Mouse (Mus musculus) brown adipose tissue, adult 24 weeks (tissue): Measurements from ENCODE around the gene Jaml. TPM values are rescaled to one million over a fixed set of nuclear protein-coding genes. Genes with fewer than 3 reads are reported as not detected.

Experiments used
- H3K27ac ChIP-seq: fragments of 200-500 bp; replicated peaks from 2 replicates; pipeline ENCODE4 v1.5.1; 2012; ENCODE audit warnings: low read depth, mild to moderate bottlenecking, low read length
- H3K4me1 ChIP-seq: fragments of 200-500 bp; 2 replicates; pipeline ENCODE4 v1.6.1; 2012; ENCODE audit warnings: low read length, mixed read lengths; ENCODE audit not compliant: control insufficient read depth, insufficient read depth, insufficient read length
- H3K4me3 ChIP-seq: fragments of 200-500 bp; 2 replicates; pipeline ENCODE4 v1.5.1; 2012; ENCODE audit warnings: low read depth, mild to moderate bottlenecking, low read length, moderate library complexity; ENCODE audit not compliant: insufficient read depth
- polyA plus RNA-seq: library from polyadenylated mRNA; stranded (reverse); fragments of >200 nt; gene quantifications from 2 replicates; pipeline ENCODE4 v1.2.4, GENCODE M21; 2012; ENCODE audit not compliant: missing spikeins, insufficient read depth, insufficient read length

Jaml gene
- polyA plus RNA-seq, 1 experiment = not detected

DNA sequence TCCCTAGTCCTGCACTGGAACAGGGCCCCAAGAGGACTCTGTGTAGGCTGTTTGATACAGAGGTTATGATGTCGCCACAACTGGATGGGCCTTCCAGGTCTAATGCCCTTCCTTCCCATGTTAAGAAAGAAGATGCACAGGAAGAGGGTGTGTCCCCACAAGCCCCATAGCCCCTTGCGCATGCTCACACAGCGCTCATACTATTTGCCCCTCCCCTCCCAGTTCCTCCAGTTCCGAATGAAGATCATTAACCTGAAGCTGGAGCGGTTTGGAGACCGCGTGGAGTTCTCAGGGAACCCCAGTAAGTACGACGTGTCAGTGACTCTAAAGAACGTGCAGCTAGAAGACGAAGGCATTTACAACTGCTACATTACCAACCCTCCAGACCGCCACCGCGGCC lies 46.2 kb downstream of the Jaml start:
- Histone ChIP-seq H3K4me1 (no peaks in the 10 kb centered on the region), H3K27ac (no peak overlapping the region), H3K4me3 (no peak overlapping the region)

DNA sequence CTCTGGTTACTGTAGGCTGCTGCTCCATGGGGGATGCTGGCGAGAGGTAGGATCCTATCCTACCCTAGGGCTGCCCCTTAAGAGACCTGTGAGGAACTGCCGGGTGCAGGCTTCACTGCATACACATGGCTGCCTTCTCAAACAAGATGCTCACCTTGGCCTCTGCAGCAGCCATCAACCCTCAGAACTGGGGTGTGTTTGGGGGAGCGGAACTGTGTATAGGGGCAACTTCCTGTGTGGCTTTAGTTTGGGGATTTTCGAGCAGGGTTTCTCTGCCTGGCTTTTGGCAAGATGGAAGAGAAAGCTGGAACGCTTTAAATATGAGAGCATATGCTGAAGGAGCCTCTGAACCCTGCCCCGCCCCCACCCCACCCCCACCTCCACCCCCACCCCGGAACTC lies 48.0 kb downstream of the Jaml start:
- Histone ChIP-seq H3K27ac (no peak overlapping the region), H3K4me3 (no peak overlapping the region), H3K4me1 (no peaks in the 10 kb centered on the region)

DNA sequence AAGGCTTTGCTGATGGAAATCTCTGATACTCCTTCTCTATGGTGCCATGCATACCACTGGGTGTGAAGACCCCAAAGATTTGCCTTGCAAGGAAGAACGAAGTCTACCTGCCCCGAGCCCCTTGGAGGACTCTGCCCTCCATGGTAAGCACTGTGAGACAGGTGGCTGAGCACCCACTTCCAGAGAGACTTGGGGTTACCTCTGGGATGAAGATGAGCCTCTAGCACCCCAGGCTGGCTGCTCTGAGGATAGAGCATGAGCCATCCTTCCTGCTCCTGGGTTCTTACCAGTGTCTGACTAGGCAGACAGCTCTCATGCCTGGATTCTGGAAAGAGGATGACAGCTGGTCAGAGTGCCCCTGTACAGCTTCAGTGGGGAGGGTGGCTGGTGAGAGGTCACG lies 51.1 kb downstream of the Jaml start:
- Histone ChIP-seq H3K4me1 (no peaks in the 10 kb centered on the region), H3K4me3 (no peak overlapping the region), H3K27ac (no peak overlapping the region)

DNA sequence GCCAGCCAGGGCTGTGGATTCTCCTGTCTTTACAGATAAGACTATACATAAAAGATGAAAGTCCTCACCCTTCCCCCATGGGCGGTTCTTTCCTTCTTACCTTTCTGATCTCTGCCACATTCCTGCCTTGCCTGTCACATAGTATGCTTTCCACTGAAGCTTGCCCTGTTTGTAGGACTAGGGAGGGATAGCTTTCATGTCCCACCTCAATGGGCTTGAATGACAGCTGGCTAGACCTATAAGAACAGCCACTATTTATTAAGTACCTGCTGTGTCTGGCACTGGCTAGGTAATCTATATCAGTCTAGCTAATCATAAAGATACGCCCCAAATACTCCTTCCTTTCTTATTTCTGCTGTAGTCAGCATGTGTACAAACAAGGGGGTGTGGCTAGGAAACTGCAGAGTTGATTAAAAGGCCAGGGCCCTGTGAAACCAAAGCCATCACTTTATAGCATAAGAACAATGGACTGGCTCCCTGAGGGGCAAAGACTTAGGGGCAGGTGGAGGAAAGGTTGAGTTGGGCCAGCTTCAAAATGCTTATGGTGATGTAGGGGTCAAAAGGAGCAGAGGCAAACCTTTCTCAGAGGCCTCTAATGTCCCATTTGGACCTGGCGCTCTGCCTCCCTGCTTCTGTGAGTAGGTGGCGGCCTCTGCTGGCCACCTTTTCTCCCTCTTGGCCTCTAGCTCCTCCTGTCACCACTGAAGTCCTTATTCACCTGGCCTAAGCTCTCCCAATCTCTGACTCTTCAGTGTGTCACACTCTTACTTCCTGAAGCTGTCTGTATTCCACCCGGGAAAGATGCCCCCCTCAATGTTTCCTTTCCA lies 54.7 kb downstream of the Jaml start:
- Histone ChIP-seq H3K4me1 (no peaks in the 10 kb centered on the region), H3K4me3 (no peak overlapping the region), H3K27ac (no peak overlapping the region)

DNA sequence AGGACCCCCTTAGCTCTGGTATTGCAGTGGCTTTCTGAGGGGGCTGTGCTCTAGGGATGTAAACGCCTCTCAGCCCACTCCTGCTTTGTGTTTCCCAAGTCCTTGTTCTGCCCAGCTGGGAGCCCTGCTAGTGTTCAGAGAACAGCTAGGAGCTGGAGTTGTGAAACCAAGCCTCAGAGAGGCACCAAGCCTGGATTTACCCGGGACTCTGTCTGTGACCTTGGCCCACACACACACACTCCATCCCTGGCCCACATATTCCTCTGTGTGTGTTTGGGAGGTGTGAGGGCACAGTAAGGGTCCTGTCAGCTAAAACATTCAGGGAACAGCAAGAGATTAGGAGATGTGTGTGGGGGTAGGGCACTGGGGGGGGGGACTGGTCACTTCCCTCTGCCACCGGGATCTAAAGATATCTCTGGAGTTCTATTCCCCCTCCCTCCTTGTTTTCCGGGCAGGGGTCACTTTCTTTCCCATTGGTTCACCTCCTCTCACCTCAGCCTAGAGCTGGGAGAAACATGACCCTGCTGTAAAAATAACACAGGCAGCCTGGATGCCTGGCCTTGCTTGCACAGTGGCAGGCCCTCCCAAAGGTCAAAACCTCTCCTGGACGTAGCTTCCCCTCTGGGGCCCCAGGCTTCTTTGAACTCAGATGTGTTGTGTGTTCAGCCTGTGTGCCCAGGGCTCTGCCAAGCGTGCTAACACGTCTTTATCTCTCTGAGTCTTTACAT lies 57.6 kb downstream of the Jaml start:
- no peaks in the 10 kb centered on the region for H3K4me1 ChIP-seq
- no peak overlapping the region for H3K4me3 ChIP-seq
- no peak overlapping the region for H3K27ac ChIP-seq

DNA sequence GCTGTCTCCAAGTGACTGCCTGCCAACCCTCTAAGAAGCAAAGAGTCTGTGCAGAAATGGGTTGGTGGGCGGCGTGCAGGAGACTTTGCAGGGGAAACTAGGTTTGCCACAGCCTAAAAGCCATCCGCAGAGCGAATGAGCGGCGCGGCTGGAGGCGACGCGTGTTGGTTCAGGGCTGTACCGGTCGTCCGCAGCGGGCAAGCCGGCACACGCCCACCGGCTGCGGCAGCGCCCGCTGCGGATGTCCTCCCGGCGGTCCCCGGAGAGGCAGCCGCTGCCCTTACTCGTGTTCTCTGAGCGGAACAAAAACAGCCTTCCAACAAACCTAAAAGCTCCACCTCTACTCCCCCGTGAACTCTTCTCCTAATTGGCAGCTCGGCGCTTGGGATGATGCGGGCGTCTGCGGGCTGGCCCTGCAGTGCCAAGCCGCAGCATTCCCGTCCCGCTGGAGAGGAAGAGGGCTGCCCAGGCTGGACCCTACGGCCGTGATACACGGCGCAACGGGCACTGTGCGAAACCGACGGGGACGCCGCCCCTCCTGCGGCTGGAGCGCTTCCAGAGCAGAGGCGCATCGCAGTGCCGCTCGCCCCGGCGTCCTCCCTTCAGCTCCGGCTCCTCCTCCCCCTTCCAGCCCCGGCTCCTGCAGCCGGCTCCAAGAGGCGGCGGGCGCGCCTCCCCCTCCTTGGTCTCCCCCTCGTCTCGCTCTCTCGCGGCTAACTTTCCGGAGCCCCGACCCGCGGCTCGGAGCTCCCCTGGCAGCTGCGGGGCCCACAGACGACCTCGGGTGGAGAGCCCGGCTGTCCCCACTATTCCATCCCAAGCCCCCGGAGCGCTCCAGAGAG lies 59.4 kb downstream of the Jaml start, which contains the start of gene Scn4b:
Gene Scn4b (plus strand): TSS at position 205 of the 842 bp plus-strand sequence.
- no peaks in the 10 kb centered on the region for H3K4me1 ChIP-seq

DNA sequence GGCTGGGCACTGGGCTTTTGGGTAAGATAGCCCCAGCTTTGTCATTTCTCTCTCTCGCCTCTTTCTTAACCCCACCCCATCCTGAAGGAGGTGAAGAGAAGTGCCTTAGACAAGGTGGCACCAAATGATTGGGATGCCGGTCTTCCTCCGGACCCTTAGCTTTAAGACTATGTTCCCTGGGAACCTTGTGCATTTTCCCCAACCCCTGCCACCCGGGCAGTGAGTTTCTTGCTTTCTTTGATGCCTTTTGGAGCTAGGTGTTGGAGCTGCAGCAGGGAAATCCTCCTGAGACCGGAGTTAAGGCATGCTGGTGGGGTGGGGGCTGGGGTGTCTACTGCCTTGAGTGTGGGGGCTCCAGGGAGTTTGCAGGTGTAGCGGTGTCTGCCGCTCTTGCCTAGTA lies 60.1 kb downstream of the Jaml start:
- H3K27ac ChIP-seq = no peak overlapping the region
- peak overlapping the region; percentile 40; the same call in 1 of the 2 replicates for H3K4me3 ChIP-seq

More for the DNA sequence above, 59.4 kb downstream of the Jaml start, which contains the start of gene Scn4b:
- Histone ChIP-seq H3K4me3 (peak within 1 kb of the TSS; percentile 40), H3K27ac (no peak within 1 kb of the TSS)

DNA sequence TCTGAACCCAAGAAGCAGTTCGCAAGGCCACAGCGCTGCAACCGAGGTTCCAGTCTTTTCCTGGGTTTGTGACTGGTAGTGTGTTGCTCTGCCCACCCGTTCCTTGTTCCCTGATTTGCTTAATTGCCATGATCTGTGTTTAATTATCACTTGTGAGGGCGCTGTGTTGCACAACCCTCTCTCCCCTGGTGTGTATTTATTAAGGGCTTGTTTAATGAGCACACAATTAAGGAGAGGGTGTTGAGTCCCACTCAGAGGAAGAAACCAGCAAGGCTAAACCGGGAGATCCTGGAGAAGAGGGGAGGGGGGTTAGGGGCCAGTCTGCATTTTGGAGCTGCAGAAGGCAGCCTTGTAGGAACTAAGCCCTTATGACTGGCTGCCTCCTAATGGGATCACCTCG lies 62.0 kb downstream of the Jaml start:
- H3K4me3 ChIP-seq = no peak overlapping the region
- H3K4me1 ChIP-seq = no peaks in the 10 kb centered on the region
- H3K27ac ChIP-seq = no peak overlapping the region

More for the DNA sequence above, 60.1 kb downstream of the Jaml start:
- no peaks in the 10 kb centered on the region for H3K4me1 ChIP-seq

DNA sequence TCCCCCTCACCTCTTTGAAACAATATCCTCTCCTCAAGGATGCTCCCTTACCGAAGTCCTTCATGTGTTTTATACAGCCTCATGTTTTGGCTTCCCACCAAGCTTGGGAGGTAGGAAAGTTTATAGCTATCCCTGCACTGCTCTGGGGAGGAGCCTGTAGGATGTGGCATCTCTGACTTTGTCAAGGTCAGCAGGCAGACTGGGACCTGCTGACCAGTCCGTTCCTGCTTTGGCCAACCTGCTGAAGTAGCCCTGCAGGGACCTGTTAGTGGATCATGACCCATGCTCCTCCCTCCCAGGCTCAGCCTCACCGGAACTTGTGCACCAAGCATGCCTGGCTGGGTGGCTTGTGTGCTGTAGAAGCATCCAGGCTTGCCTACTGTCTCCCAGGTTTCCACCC lies 63.7 kb downstream of the Jaml start:
- no peak overlapping the region for H3K4me3 ChIP-seq
- H3K4me1 ChIP-seq = no peaks in the 10 kb centered on the region
- no peak overlapping the region for H3K27ac ChIP-seq

DNA sequence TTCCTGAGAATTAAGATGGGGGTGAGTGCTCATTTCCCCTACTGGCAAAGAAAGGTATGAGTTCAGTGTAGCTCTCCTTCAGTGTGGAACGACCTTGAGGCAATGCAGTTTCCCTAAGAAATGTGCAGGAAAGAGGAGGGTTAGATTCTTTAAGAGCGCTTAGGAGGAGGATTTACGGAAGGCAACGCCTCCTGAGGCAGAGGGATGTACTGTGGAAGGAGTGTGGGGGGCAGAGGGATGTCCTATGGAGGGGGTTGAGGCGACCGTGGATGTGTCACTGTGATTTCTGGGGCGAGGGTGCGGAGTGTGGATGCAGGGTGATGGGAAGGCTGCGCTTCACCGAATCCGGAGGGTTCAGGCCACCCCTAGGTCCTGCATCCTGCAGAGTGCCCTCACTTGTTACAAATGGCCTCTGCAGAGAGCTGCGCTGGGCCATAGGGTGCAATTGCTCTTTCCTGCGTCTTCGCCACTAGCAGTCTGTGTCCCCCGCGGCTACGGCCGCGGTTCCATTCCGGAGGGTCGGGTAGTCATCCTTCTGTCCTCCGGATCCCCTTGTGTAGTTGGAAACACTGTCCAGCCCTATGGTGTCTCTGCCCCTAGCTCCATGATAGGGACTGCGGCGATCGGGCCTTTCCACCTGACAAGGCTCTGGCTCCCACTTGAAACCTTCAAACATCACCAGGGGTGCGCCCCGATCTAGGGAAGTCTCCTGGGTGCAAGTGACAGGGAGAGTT lies 66.7 kb downstream of the Jaml start:
- Histone ChIP-seq H3K27ac (no peak overlapping the region), H3K4me3 (peak overlapping the region; percentile 8; the same call in 1 of the 2 replicates), H3K4me1 (no peaks in the 10 kb centered on the region)

DNA sequence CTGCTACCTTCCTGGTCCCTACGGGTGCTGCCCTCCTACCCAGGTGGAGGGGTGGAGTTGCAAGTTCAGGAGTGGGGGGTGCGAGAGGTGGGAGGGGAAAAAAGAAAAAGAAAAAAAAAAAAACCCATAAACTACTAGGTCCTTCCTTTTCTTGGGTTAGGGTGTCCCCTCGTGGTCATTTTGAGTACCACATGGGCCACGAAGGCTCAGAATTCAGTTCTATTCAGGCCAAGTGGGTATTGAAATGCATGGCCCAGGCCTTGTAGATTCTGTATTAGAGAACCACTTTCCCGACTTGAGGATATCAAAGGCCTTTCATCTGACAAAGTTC lies 67.2 kb downstream of the Jaml start:
- no peaks in the 10 kb centered on the region for H3K4me1 ChIP-seq
- peak overlapping the region; percentile 8; the same call in 1 of the 2 replicates for H3K4me3 ChIP-seq

DNA sequence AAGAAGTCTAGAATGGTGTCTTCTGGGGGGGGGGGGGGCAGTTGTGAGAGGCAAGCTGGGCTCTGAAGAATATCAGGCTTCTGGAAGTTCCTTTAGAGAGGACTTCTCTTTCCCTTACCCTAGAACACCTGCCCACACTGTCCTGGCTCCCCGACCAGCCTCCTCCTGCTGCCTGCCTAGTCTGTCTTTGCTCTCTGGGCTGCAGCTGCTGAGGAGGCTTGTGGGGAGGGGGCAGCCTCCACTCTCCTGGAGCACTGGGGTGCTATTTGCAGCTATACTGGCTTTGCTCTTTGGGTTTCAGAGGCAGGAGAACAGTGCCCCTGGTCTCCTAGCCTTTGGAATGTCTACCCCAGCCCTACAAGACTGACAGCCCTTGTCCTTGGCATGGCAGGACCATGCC lies 72.0 kb downstream of the Jaml start:
- Histone ChIP-seq H3K4me3 (no peak overlapping the region), H3K27ac (no peak overlapping the region), H3K4me1 (no peaks in the 10 kb centered on the region)

More for the DNA sequence above, 67.2 kb downstream of the Jaml start:
- H3K27ac ChIP-seq = no peak overlapping the region

DNA sequence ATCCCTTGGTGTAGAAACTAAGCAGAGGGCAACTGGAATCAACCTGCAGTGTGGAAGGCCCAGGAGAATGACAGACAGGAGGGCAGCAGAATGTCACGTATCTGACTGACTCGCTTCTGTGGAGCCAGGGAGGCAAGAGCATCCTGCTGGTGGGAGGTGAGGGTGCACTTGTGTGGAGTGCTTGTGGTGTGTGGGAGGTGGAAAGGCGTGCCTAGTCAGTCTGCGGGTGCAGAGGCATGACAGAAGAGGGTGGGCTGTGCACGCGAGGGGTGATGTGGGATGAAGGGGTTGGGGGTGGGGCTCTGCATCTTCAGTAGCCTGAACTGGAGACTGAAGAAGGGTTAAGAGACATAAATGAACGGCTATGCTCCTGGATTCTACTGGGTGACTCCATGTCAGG lies 74.4 kb downstream of the Jaml start:
- H3K4me1 ChIP-seq = no peaks in the 10 kb centered on the region
- no peak overlapping the region for H3K4me3 ChIP-seq
- H3K27ac ChIP-seq = no peak overlapping the region
